Mouse (Mus musculus): ENCODE measurements around the gene Uts2b.

The Uts2b gene

DNA sequence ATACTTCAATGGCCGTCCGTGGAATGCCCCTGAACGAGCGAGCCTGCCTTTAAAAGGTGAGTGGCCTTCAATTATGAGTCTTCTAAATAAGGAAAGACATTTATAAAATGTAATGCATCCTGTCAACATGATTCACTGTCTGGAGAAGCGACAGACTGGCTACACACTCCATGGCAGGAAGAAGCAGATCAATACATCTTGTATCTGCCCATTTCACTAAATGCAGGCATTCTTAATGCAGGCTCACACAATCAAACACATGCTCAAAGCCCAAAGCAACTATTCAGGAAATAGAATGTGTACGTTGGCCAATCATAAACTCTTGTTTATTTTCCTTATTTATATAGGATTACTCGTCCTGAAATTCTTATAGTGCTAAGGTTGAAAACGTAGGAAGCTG is at the start of gene Uts2b:
Uts2b (minus strand) TSS at position 49 of the 400 bp plus-strand sequence.
- DNase-seq (ENCODE audit: low read depth): no peak

DNA sequence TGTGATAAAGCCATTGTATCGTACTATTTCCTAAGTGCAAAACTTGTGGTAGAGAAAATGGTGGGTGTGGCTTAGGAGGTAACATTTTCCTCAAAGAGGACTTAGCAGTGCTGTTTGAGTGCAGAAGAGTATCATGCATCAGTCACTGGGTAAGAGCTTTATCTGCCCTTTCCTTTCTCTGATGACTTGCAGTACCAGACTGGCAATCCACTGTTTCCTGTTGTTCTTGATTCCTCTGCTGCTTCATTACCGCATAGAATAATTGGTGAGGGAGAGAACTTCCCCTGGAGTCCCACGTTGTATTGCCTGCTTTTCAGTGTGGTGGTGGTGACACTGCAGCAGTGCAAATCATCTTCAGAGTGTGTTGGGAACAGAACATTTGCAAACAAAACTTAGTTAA is 47.6 kb upstream of the Uts2b start:
- DNase-seq (ENCODE audit: low read depth): no peak

DNA sequence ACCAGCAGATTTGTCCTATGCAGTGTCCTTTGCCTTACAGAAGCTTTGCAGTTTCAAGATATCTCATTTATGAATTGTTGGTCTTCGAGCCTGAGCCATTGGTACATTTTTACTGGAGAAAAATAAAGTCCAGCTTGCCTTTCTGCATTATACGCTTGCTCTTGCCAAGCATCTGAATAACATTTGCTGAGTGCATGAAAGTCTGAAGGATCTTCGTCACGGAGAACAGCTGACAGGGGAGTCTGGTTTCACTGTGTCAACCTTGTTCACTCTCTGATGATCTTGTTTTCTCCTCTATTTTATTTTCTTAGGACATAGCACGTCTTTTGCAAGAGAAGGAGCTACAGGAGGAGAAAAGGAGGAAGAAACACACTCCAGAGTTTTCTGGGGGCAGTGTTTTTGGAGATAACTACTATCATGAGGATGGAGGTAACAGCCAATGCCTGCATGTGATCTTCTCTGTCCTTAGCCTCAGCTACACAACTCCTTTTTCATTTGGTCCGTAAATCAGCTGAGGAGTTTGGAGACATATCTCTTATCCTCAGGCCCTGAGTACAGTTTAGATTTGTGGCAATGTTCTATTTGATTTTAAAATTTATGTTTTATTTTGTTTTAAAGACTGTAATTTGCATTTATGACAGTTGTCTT is 47.0 kb upstream of the Uts2b start:
- DNase-seq (ENCODE audit: low read depth): no peak

DNA sequence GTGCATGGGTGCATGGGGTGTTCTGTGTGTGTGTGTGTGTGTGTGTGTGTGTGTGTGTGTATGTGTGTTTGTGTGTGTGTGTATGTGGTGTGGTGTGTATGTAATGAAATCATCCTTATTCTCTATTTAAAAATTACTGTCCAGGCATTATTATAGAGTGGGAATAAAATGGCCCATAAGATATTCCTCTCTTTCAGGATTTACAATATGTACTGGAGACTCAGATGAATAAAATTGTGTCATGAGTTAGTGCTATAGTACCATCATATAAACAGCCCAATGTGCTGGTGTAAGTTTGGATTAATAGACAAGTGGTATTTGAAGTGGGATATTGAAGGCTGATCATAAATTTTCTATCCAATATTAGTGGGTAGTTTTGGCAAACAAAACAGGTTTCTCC is 34.1 kb upstream of the Uts2b start:
- DNase-seq (ENCODE audit: low read depth): no peak

DNA sequence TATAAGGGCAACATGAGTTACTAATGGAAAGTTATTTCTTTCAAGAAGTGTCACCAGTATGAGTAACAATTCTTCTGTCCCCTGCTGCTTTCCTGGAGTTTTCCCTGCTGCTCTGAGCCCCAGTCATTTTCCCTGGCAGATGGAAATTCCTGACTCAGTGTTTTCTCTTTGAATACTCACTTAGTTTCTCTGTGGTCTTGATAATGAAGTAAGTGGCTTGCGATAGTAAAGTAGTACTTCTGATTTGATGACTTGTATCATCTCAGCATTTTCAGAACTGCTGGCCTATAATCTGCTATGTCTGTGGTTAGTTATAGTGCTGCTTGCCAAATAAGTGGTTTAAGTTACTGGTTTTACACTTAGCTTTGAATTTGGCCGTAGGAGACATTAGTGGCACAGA is 31.5 kb upstream of the Uts2b start:
- no peak for DNase-seq (ENCODE audit: low read depth)

DNA sequence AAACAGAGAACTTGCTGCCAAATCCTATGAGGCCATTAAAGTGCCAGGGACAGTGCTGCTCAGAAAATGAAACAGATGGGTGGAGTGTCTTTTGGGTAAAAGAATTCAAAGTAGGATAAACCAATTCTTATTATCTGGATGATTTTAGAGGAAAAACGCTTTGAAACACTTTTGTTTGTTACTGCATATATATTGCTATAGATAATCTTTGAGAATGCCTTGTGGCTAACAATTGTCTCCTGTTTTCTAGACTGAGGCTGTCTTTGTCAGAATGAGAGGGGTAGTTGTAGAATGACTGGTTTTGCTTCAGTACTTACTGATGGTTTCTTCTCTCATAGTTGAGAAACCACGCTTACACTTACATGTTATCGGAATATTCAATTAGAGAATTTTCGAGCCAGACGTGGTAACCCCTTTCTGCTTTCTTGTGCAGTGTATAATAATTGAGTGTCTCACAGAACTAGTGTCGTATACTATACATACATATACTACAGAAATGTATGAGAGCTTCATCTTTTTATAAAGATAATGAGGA is 29.7 kb upstream of the Uts2b start:
- DNase-seq (ENCODE audit: low read depth): no peak

DNA sequence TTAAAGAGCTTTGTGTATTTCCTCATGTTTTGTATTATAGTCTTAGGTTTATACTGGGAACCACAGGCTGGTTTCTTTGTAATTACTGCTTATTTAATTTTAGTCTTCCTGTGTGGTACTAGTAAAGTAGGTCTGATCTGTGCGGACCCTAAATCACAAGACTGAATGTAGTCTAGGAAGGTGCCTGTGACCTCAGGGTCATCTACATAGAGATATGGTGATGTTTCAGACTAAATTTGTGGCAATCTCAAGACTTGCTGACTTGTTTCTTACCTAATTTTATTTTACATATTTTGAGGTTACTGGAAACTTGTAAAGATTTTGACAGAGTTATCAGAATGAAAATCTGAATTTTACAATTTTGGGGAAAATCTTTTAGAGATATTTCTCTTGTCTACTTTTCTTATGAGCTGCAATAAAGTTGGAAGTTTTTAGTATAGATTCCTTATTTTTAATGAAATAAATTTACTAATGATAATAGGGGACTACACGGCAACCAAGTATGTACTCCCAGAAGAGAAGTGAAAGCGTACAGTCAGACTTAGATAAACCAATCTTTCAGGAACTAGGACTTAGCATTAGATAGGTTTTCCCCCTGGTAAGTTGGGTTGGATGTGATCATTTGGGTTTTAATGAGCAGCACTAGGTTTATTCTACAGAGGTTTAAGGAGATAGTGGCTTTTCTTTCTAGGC is 29.1 kb upstream of the Uts2b start:
- DNase-seq (ENCODE audit: low read depth): no peak

DNA sequence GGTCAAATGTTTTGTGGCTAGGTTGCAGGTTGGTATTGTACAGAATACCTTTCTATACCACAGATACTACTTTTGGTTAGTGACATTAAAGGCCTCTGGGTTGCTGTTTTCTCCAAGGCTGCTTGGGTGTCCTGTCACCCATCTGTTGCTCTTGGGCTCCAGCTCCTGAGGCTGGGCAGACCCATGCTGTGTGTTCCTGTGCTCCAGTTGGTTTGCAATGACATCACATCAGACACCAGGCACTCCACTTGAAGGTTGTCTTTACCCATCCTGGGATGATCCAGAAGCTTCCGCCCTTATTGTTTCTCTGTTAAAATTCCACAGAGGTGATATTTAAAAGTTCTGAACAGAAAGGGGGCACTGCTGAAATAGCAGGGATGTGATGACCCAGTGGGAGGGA is 26.9 kb upstream of the Uts2b start:
- DNase-seq (ENCODE audit: low read depth): no peak

DNA sequence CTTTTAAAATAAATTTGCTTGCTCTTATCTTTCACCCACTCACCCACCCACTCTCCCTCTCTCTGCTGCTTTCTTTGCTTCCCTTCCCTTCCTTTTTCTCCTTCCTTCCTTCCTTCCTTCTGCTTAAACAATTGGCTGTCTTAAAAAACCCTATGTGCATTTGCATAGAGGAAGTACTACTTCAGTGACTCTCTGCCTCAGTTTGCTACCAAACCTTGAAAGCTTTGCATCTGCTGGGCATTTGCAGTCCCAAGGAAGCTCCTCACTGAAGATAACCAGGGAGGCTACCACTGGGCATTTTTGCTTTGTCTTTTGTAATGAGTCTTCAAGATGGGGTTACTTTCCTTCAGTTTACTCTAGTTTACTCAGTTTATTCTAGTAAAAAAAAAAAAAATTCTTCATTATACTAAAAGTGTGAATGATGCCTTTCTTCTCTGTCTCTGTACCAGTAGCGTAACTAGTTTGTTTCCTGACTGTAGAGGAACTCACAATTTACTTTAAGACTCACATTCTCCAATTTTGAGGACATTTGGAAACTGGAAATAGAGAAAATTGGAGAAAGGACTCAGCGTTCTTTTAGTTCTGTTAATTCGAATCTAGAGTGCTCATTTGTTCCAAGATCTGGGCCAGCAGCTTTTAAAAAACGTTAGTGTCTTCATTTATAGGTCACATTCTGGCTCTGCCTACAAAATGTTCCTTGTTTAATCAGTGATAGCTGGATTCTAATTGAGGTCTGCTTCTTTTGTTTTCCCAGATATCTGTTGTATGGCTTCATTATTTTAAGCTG is 25.4 kb upstream of the Uts2b start:
- no peak for DNase-seq (ENCODE audit: low read depth)

DNA sequence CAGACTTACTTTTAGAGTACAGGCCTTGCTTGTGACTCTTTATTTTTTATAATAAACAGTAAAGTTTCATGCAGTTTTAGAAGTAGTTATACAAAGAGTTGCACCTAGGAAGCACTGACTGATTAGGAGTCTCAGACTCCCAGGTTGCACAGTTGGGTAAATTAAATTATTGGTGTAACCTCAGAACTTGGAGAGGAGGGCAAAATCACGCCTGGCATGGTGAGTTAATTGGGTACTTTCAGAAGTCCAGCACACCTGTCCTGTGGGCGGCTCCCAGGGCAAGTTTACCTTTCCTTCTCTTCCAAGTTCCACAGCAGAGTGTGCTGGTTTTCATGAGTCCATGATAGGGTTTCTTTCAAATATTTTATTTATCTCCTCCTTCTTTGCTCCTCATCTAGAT is 21.8 kb upstream of the Uts2b start:
- no peak for DNase-seq (ENCODE audit: low read depth)

DNA sequence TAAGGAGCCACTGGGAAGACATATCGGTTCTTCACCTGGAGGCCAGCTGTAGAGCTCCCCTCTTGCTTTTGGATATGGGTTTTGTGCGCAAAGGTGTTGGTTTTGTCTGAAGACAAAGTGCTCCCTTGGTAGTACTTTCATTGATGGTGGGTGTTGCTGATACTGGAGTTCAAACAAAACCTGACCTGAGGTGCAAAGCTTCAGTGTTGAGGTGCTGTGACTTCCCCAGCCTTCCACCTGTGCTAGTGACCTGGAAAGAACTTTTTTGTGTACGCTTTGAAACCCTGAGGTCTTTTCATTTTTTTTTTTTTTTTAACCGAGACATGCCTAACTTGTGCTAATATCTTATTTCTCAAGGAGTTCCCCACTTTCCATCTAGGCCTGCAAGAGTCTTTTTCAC is 20.3 kb upstream of the Uts2b start:
- no peak for DNase-seq (ENCODE audit: low read depth)

DNA sequence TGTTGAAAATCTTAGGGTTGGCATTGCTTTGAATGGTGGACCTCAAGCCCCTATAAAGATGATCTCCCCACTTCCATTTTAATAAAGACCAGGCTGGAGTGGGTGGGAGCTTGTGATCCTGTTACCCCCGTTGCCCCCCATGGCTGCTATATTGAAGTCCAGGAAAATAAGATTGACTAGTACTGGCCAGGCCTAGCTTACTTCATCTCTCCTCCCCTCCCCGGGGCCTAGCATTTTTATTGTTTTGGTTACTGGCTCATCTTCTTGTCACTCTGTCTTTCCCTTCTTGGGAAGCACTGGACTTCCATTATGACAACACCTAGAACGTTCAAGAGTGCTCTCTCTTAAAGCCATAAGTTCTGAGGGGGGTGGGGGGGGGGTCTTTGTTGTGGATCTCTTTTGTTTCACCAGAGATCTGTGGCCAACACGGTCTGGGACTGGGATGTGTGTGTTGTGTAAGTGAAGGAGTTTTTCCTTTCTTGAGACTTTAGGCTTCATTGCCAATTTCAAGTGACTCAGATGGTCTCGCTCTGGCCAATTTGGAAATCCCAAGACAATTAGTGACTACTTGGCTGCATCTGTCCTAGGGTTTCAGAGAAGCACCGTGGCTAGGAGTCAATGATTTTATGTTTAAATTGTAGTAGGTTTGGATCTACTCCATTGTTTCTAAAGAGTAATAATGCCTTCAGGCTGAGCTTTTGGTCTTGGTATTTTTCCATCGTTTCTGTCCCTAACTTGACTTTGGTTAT is 19.7 kb upstream of the Uts2b start:
- DNase-seq (ENCODE audit: low read depth): no peak

DNA sequence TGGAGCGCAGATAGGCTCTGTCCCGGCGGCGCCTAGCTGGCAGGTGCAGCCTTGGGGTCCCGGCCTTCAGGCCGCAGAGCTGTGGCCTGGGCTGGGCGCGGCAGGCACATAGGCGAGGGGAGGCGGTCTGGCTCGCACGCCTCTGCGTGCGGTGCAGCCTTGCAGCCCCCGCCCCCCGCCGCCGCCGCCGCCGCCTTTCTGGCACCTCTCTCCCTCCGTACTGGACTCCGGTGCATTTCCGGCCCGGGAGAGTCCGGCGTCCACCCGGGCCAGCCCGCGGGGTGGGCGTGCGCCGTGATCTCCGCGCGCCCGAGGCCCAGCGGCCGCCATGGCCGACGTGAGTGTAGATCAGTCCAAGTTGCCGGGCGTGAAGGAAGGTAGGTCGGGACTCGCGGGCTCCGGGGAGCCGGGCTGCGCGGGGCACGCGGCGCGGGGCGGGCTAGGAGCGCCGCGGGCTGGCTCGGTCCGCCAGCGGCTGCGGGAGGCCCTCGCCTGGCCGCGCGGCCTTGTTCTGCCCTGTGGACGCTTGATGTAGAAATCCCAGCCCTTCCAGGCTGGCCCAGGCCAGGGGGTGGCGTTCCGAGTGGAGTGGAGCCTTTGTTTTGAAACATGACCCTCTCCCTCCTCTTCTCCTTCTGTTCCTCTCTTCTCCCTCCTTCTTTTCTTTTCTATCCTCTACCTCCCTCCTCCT is 18.9 kb upstream of the Uts2b start, which contains the start of gene Ccdc50:
Ccdc50 (plus strand) TSS at position 109 of the 691 bp plus-strand sequence.
- DNase-seq (ENCODE audit: low read depth): no peak

DNA sequence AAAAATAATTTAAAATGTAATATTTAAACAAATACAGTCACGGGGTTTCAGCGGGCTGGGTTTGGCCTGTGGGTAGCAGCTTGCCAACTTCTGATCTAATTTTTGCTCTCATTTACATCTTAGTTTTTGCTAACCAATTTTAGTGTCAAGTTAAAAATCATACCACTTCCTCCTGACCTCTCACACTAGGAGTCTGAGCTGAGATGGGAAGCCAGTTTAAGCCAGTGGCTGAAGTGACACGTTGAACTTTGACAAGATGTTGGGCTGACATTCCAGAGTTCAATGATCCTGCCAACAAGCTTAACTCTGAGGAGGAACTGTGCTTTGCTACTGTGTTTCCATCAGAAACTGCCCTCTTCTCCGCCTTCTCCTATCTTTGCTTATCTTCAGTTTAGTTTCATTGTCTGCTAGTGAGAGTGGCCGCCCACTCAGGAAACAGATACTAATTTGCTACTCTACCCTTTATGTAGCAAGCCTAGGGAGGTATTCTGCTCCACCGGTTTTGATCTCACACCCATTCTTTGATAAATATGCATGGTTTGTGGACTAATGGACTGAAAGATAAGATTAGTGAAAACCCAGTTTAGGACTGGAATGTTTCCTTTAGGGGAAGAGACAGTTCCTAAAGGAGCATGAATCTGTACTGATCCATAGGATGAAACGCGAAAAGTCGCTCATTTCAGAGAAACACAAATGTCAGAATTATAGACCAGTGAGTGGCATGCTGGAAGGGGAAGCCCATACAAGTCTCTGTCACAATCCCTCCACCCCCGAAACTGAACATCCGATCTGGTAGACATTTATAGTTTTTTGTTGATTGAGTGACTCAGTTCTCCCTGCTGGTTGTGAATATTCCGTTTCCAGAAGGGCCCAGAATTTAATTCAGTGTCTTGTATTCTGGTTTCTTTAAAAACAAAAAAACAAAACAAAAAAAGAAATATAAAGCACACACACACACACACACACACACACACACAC is 17.9 kb upstream of the Uts2b start:
- no peak for DNase-seq (ENCODE audit: low read depth)

DNA sequence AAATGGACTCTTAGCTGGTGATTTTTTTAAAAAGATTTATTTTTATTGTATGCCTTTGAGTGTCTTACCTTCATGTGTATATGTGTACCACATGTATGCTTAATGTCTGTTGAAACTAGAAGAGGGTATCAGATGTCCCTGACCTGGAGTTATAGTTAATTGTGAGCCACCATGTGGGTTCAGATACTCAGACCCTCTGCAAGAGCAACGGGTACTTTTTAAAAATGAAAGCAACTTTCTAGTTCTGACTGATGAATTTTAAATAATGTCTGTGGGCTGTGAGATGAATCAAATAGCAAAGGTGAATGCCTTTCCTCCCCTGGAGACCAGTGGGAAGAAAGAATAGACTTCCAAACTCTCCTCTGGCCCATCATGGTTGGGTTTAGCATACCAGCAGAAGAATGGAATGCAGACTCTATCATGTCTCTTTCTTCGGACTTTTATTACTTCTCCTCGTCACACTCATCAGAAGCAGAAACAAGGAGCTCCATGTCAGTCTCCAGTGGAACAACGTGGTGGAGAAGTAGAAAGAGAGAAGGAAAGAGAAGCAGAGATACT is 16.9 kb upstream of the Uts2b start:
- no peak for DNase-seq (ENCODE audit: low read depth)

DNA sequence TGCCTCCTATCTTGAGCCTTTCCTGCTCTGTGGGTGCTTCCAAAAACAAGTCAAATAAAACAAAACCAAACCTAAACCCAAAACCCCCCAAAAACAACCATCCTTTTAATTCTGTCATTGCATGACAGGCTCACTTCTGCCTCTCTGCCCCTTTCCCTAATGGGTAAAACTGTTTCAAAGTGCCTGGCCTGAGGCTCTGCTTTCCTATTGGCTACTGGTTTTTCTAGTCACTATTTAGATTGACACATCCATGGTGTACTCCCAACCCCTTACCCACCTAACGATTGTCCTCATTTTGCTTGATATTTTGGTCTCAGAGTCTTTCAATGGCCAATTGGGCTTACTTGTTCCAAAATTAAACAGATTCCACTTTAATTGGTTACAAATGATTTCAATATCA is 15.6 kb upstream of the Uts2b start:
- no peak for DNase-seq (ENCODE audit: low read depth)

DNA sequence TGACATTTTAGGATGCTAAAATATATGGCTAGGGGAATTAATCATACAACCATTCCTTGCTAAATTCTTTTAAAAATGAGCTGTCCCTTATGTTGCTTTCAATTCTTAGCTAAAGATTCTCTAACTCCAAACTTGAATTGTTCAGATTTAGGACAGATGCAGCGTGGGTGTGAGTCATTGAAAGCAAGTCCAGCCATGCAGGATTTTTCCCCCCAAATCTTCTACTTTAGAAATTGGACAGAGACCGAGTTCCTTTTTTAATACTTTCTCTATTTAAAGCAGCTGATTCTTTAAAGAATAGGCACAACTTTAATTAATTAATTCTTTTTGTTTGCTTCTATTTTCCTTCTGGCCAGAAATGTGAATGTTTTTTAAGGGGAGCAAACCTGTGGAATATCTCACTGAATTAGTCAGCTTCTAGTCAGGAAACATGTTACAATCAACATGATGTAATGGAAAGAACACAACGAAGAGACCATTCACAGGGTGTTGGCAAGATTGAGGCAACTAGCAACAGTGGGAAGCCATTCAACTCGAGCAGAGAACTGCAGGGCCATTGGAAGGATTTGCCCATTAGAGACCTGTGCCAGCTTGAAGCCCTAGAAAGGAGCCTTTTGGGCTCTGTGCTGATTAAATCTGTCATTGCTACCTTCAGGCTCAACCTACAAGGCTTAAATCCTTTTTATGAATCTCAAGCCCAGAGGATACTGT is 15.0 kb upstream of the Uts2b start:
- no peak for DNase-seq (ENCODE audit: low read depth)

DNA sequence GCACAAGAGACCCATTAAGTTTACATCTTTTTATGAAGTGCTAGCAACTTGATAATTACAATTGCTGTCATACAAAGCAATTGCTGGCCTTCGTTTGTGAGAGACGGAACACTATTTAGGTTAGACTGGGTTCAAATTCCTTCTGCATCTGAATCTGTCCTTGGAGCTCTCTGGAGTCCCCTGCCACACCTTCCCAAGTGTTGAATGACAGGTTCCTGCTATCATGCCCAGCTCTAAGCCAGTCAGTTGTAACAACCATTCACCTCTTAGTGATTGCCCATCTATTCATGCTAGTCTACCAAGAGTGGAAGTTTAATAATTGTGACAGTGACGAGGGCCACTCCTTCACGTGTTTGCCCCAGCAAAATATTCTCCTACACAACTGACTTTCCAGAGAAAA is 12.2 kb upstream of the Uts2b start:
- no peak for DNase-seq (ENCODE audit: low read depth)

DNA sequence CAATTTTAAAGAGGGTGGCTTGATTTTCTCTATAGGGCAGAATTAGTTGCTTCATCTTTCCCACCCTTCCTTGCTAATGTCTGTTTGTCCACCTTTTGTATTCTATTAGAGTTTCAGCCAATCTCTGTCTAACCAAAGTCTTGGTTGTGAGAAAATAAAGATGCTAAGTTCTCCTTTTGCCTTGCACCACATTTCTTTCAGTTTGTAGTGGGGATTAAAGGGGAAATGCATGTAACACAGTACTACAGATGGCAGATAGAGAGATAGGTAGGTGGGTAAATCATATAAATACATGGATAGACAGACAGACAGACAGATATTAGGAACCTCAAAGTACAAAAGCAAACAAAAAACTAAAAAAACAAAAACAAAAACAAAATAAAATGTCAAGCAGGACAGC is 6.5 kb upstream of the Uts2b start:
- DNase-seq (ENCODE audit: low read depth): no peak

Data from fibroblast of lung, adult 2 months (primary cell).